Mouse (Mus musculus): ENCODE measurements around the gene Krtap5-1. TPM values are rescaled to one million over a fixed set of nuclear protein-coding genes. Genes with fewer than 3 reads are reported as not detected.
"Not testable (repeated sequence)": the region's sequence is repeated elsewhere in the genome, so short reads cannot be mapped to it uniquely, and the experiment has no call there.

The Krtap5-1 gene
- polyA plus RNA-seq, 1 experiment, result not detected

DNA sequence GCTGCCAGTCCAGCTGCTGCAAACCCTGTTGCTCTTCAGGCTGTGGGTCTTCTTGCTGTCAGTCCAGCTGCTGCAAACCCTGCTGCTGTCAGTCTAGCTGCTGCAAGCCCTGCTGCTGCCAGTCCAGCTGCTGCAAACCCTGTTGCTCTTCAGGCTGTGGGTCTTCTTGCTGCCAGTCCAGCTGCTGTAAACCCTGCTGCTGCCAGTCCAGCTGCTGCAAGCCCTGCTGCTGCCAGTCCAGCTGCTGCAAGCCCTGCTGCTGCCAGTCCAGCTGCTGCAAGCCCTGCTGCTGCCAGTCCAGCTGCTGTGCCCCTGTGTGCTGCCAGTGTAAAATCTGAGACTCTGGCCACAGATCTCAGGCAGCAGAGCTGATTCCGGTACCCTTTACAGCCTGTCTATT lies 7.0 kb upstream of the Krtap5-1 start:
- DNase-seq (ENCODE audit: extremely low spot score in 1 of 2, low spot score in 1 of 2), result not testable (repeated sequence)

DNA sequence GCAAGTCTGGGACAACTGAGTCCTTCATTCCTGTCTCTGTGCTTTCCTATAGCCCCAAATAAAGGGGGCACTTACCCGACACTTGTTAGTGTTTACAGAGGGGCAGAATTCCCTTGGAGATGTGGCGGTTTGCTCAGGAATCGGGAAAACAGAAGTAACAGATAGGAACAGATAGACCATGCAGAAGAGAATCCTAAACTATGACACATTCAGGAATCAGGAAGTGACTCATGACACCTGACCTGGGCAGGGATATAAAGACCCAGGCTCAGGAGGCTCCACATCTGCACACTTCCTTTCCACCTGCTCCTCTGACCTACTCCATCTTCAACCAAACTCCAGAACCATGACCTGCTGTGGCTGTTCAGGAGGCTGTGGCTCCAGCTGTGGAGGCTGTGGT lies 6.3 kb upstream of the Krtap5-1 start, which contains the start of gene Krtap5-4:
TSS of gene Krtap5-4 (plus strand) at position 301 of the 400 bp plus-strand sequence.
- DNase-seq (ENCODE audit: extremely low spot score in 1 of 2, low spot score in 1 of 2), result no peak

DNA sequence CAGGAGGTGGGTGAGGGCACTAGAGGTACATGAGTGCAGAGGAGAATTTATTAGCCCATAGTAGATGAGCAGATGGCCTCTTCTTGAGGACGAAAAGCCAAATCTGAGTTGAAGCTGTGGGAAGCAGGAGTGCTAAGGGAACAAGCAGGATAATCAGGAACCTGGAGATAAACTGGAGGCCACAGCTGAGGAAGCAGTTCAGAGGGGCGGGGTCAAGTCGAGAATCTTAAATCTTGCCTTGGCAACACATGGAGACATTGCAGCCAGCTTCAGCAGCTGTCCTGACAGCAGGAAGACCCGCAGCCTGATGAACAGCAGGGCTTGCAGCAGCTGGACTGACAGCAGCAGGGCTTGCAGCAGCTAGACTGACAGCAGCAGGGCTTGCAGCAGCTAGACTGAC lies 810 bp downstream of the Krtap5-1 start:
- not testable (repeated sequence) for DNase-seq (ENCODE audit: extremely low spot score in 1 of 2, low spot score in 1 of 2)

DNA sequence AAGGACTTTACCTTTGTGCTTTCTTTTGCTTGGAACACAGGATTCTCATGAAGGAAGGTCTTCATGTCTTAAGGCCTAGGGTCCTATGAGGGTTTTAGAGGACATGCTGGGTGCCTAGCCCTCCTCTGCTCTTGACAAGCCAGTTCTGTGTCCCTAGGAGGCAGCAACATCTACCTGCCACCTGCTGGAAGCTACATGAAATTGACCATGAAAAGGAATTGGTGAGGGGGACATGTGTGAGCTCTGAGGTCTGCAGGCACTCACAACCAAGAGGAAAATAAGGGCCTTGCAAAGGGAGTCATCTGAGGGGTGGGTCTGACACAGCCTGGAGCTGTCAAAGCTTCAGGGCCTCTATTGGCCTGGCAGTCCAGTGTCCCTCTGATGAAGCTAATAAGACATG lies 1.5 kb downstream of the Krtap5-1 start:
- DNase-seq (ENCODE audit: extremely low spot score in 1 of 2, low spot score in 1 of 2), result no peak

DNA sequence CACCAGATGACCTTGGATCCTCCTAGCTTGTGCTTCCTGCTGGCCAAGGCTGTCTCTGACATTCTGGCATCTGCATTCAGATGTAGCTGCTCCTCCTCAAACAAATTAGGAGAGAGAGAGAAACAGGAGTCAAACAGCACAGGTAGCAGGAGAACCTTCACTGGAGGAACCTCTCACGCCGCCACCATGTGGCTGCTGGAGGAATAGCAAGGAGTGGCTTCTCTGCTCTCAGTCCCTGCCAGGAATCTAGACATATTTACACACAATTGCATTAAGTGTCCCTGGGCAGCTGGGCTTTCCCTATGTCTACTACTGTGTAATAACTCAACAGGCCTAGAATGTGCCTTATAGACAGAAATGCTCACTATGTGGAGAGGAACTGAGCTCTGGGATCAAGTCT lies 3.1 kb downstream of the Krtap5-1 start:
- peak in 1 of 2 experiments; percentile 39 for DNase-seq (ENCODE audit: extremely low spot score in 1 of 2, low spot score in 1 of 2)

DNA sequence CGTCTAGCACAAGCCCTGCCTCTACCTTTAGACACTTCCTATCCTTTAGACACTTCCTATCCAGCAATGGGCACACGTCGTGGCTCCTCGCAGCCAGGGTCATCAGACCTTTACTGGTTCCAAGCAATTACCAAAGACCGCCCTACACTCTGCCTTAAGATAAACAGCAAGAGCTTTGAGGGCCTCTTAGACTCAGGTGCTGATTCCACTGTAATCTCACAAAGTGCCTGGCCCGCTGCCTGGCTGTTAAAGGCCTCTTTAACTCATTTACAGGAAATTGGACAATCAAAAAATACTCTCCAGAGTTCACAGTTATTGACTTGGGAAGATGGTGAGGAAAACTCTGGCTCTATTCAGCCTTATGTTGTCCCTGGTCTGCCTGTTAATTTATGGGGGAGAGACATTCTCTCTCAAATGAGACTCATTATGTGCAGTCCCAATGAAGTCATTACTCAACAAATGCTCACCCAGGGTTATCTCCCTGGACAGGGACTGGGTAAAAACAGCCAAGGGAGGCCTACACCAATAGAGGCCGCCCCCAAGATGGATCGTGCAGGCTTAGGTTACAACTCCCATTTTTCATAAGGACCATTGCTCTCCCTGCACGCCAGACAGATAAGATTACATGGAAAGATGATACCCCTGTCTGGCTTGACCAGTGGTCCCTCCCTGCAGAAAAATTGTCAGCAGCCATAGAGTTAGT lies 10.9 kb downstream of the Krtap5-1 start:
- not testable (repeated sequence) for DNase-seq (ENCODE audit: extremely low spot score in 1 of 2, low spot score in 1 of 2)

GRCm38 (mm10) chr7:142285130-142285835 lies 11.6 kb downstream of the Krtap5-1 start:
- DNase-seq (ENCODE audit: extremely low spot score in 1 of 2, low spot score in 1 of 2), result peak in 1 of 2 experiments; percentile 19

GRCm38 (mm10) chr7:142284615-142285080 lies 12.3 kb downstream of the Krtap5-1 start:
- peak; percentile 72 to 95 for DNase-seq (ENCODE audit: extremely low spot score in 1 of 2, low spot score in 1 of 2)

DNA sequence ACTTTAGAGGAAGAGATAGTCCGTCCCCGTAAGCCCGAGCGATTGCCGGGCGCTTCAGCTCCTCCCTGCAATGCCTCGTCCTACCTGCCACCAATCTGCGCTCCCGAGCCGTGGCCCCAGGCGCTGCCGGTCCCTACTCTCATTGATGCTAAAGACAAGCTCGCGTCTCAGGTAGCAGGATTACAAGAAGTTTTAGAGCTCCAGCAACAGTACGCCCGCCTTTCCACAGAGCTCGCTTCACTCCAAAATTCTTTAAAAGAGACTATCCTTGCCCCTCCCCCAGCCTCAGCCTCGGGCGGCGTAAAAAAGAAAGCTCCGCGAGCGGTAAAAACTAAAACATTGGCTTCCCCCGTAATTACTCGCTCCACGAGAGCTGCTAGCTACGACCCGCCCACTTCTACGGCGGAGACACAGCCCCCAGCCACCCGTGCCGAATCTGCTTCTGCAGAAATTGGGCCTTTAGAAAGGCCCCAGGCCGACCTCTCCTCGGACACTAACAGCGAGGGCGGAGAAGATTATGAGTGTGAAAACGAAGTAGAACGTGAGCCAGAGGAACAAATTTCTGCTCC lies 12.8 kb downstream of the Krtap5-1 start:
- peak in 1 of 2 experiments; percentile 31 for DNase-seq (ENCODE audit: extremely low spot score in 1 of 2, low spot score in 1 of 2)

DNA sequence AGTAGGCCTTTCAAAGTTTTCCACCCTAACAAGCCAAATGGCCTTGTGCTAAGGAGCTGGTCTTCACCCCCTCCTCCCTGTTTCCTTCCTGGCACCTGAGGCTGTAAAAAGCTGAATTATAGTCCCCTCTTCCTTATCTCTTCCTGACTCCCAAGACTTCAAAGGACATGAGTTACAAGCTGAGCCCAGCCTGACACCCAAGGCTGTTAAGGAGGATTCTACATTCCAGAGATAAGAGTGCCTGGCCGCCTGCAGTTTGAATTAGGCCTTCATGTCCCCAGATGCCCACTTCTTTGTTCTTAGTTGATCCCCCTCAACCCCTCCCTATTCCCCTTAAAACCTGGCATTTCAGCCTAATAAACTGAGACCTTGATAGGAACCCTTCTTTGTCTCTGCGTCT lies 14.1 kb downstream of the Krtap5-1 start:
- DNase-seq (ENCODE audit: extremely low spot score in 1 of 2, low spot score in 1 of 2), result not testable (repeated sequence)

DNA sequence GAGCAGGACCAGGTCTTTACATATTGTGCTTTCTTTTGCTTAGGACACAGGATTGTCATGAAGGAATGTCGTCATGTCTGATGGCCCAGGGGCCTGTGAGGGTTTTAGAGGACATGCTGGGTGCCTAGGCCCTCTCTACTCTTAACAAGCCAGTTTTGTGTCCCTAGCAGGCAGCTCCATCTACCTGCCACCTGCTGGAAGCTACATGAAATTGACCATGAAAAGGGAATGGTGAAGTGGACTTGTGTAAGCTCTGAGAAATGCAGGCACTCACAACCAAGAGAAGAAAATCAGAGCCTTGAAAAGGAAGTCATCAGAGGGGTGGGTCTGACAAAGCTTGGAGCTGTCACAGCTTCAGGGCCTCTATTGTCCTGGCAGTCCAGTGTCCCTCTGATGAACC lies 17.6 kb downstream of the Krtap5-1 start:
- not testable (repeated sequence) for DNase-seq (ENCODE audit: extremely low spot score in 1 of 2, low spot score in 1 of 2)

- peak in 1 of 2 experiments; percentile 78 for DNase-seq (ENCODE audit: extremely low spot score in 1 of 2, low spot score in 1 of 2)
These were observed 18.7 kb downstream of the Krtap5-1 start for GRCm38 (mm10) chr7:142278183-142278582.

DNA sequence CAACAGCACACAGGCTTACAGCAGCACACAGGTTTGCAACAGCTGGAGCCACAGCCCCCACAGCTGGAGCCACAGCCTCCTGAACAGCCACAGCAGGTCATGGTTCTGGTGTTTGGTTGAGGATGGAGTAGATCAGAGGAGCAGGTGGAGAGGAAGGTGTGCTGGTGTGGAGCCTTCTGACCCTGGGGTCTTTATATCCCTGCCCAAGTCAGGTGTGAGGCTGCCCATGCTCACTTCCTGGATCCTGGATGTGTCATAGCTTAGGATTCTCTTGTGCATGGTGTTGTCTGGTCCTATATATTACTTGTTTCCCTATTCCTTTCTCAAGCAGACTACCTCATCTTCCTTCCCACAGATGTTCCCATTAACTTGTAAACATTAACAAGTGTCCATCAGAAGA lies 22.7 kb downstream of the Krtap5-1 start, which contains the start of gene Gm4559:
TSS of gene Gm4559 (minus strand) at position 101 of the 400 bp plus-strand sequence.
- not testable (repeated sequence) for DNase-seq (ENCODE audit: extremely low spot score in 1 of 2, low spot score in 1 of 2)

DNA sequence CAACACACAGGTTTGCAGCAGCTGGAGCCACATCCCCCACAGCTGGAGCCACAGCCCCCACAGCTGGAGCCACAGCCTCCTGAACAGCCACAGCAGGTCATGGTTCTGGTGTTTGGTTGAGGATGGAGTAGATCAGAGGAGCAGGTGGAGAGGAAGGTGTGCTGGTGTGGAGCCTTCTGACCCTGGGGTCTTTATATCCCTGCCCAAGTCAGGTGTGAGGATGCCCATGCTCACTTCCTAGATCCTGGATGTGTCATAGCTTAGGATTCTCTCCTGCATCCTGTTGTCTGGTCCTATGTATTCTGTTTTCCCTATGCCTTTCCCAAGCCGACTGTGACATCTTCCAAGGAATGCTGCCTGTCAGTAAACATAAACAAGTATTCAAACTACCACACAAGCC lies 38.7 kb downstream of the Krtap5-1 start, which contains the start of gene Gm2431:
TSS of gene Gm2431 (minus strand) at position 101 of the 400 bp plus-strand sequence.
- DNase-seq (ENCODE audit: extremely low spot score in 1 of 2, low spot score in 1 of 2), result not testable (repeated sequence)

- DNase-seq (ENCODE audit: extremely low spot score in 1 of 2, low spot score in 1 of 2), result peak in 1 of 2 experiments; percentile 60
These were observed 41.4 kb downstream of the Krtap5-1 start for GRCm38 (mm10) chr7:142255517-142255916.

DNA sequence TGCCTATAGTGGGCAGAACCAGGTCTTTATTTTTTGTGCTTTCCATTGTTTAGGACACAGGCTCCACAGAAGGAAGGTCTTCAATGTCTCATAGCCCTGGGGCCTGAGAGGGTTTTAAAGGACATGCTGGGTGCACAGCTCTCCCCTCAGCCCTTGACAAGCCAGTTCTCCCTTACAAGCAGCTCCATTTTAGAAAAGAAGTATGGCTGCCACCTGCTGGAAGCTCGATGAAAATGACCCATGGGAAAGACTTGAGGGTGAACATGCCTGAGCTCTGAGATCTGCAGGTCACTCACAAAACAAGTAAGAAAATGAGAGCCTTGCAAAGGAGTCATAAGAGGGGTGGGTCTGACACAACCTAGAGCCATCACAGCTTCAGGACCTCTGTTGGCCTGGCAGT lies 47.1 kb downstream of the Krtap5-1 start:
- peak in 1 of 2 experiments; percentile 65 for DNase-seq (ENCODE audit: extremely low spot score in 1 of 2, low spot score in 1 of 2)

Other genes with a start within 250 kb of the Krtap5-1 start
- 42.2 and 42.9 TPM in 2 replicates for gene Mob2, start 236.1 kb downstream of the Krtap5-1 start, polyA plus RNA-seq (2012; rRNA removed)
- gene Dusp8, start 201.3 kb downstream of the Krtap5-1 start, polyA plus RNA-seq (2012; rRNA removed), result 110 and 114 TPM in 2 replicates
- gene Gm45618, start 176.4 kb downstream of the Krtap5-1 start, polyA plus RNA-seq (2012; rRNA removed), result not detected in 2 replicates
- gene Gm39115, start 161.1 kb downstream of the Krtap5-1 start, polyA plus RNA-seq (2012; rRNA removed), result not detected in 2 replicates
- gene Gm45337, start 152.5 kb downstream of the Krtap5-1 start, polyA plus RNA-seq (2012; rRNA removed), result not detected in 2 replicates
- gene Gm29735, start 140.0 kb downstream of the Krtap5-1 start, polyA plus RNA-seq (2012; rRNA removed), result not detected in 2 replicates
- gene Gm4553, start 131.4 kb downstream of the Krtap5-1 start, polyA plus RNA-seq (2012; rRNA removed), result not detected in 2 replicates
- not detected in 2 replicates for gene Krtap5-2, start 121.1 kb downstream of the Krtap5-1 start, polyA plus RNA-seq (2012; rRNA removed)
- not detected in 2 replicates for gene Gm10153, start 106.7 kb downstream of the Krtap5-1 start, polyA plus RNA-seq (2012; rRNA removed)
- gene Krtap5-3, start 95.8 kb downstream of the Krtap5-1 start, polyA plus RNA-seq (2012; rRNA removed), result 0.06 and 0.13 TPM in 2 replicates
- gene Gm7579, start 85.3 kb downstream of the Krtap5-1 start, polyA plus RNA-seq (2012; rRNA removed), result not detected in 2 replicates
- gene Krtap5-5, start 67.1 kb downstream of the Krtap5-1 start, polyA plus RNA-seq (2012; rRNA removed), result not detected in 2 replicates
- gene Gm40460, start 56.0 kb downstream of the Krtap5-1 start, polyA plus RNA-seq (2012; rRNA removed), result not detected in 2 replicates
- gene Gm2431, start 38.8 kb downstream of the Krtap5-1 start, polyA plus RNA-seq (2012; rRNA removed), result not detected in 2 replicates
- gene Gm4559, start 22.8 kb downstream of the Krtap5-1 start, polyA plus RNA-seq (2012; rRNA removed), result not detected in 2 replicates
- not detected in 2 replicates for gene Krtap5-4, start 6.4 kb upstream of the Krtap5-1 start, polyA plus RNA-seq (2012; rRNA removed)
- 36.7 and 45.5 TPM in 2 replicates for gene Ifitm10, start 76.6 kb upstream of the Krtap5-1 start, polyA plus RNA-seq (2012; rRNA removed)
- gene Gm49369, start 85.5 kb upstream of the Krtap5-1 start, polyA plus RNA-seq (2012; rRNA removed), result 0.17 and 0.40 TPM in 2 replicates
- gene Ctsd, start 90.9 kb upstream of the Krtap5-1 start, polyA plus RNA-seq (2012; rRNA removed), result 383 and 391 TPM in 2 replicates
- gene Syt8, start 137.7 kb upstream of the Krtap5-1 start, polyA plus RNA-seq (2012; rRNA removed), result not detected in 2 replicates
- gene Tnni2, start 144.7 kb upstream of the Krtap5-1 start, polyA plus RNA-seq (2012; rRNA removed), result 1.7 and 2.0 TPM in 2 replicates
- gene Lsp1, start 163.7 kb upstream of the Krtap5-1 start, polyA plus RNA-seq (2012; rRNA removed), result 11.0 and 11.2 TPM in 2 replicates
- 0.50 and 1.8 TPM in 2 replicates for gene Tnnt3, start 201.7 kb upstream of the Krtap5-1 start, polyA plus RNA-seq (2012; rRNA removed)
- gene Mrpl23, start 235.6 kb upstream of the Krtap5-1 start, polyA plus RNA-seq (2012; rRNA removed), result 81.6 and 81.9 TPM in 2 replicates